Mouse (Mus musculus): ENCODE data around the gene Cwc22. TPM values are rescaled to one million over a fixed set of nuclear protein-coding genes. Genes with fewer than 3 reads are reported as not detected.

Cwc22 gene
- polyA plus RNA-seq, 1 experiment from 2014 or later, result 34.7 TPM

- Histone ChIP-seq H3K27me3 (ENCODE audit: control insufficient read depth, insufficient read depth, low read length) (no peaks in the 10 kb centered on the region), H3K9ac (replicated peaks; ENCODE audit: low read depth, low read length) (no peak overlapping the region), H3K9me3 (ENCODE audit: control insufficient read depth, low read depth, low read length) (no peaks in the 10 kb centered on the region), H3K4me2 (replicated peaks; ENCODE audit: low read depth, low read length) (no peak overlapping the region), H3K4me3 (ENCODE audit: low read depth, low read length) (no peak overlapping the region), H3K27ac (ENCODE audit: low read length) (no peak overlapping the region), H3K36me3 (ENCODE audit: control insufficient read depth, insufficient read depth, low read length) (peaks cover 45% of the 10 kb centered on the region), H3K4me1 (ENCODE audit: control insufficient read depth, insufficient read depth, low read length) (no peaks in the 10 kb centered on the region)
- WGBS, result 88% methylated on average over 2 of the region's 2 CpGs
- no peak for ATAC-seq (ENCODE audit: insufficient number of reproducible peaks, insufficient read depth, low FRiP score, low read depth)
Observed at GRCm38 (mm10) chr2:77925997-77926396, 20.2 kb downstream of the Cwc22 start.

- Histone ChIP-seq H3K9ac (replicated peaks; ENCODE audit: low read depth, low read length) (no peak overlapping the region), H3K27me3 (ENCODE audit: control insufficient read depth, insufficient read depth, low read length) (no peaks in the 10 kb centered on the region), H3K36me3 (ENCODE audit: control insufficient read depth, insufficient read depth, low read length) (peaks cover 39% of the 10 kb centered on the region), H3K27ac (ENCODE audit: low read length) (no peak overlapping the region), H3K4me3 (ENCODE audit: low read depth, low read length) (no peak overlapping the region), H3K4me2 (replicated peaks; ENCODE audit: low read depth, low read length) (no peak overlapping the region), H3K9me3 (ENCODE audit: control insufficient read depth, low read depth, low read length) (no peaks in the 10 kb centered on the region), H3K4me1 (ENCODE audit: control insufficient read depth, insufficient read depth, low read length) (no peaks in the 10 kb centered on the region)
- WGBS, result 74% methylated on average over 7 of the region's 7 CpGs
- ATAC-seq (ENCODE audit: insufficient number of reproducible peaks, insufficient read depth, low FRiP score, low read depth), result no peak
Observed at GRCm38 (mm10) chr2:77925187-77925924, 20.8 kb downstream of the Cwc22 start.

- 94% methylated on average over 3 of the region's 3 CpGs for WGBS
- H3K27me3 ChIP-seq (ENCODE audit: control insufficient read depth, insufficient read depth, low read length), result no peaks in the 10 kb centered on the region
- H3K4me1 ChIP-seq (ENCODE audit: control insufficient read depth, insufficient read depth, low read length), result no peaks in the 10 kb centered on the region
- H3K36me3 ChIP-seq (ENCODE audit: control insufficient read depth, insufficient read depth, low read length), result peaks cover 31% of the 10 kb centered on the region
- no peak for ATAC-seq (ENCODE audit: insufficient number of reproducible peaks, insufficient read depth, low FRiP score, low read depth)
- no peak overlapping the region for H3K27ac ChIP-seq (ENCODE audit: low read length)
- no peaks in the 10 kb centered on the region for H3K9me3 ChIP-seq (ENCODE audit: control insufficient read depth, low read depth, low read length)
- H3K4me3 ChIP-seq (ENCODE audit: low read depth, low read length), result no peak overlapping the region
- no peak overlapping the region for H3K9ac ChIP-seq (replicated peaks; ENCODE audit: low read depth, low read length)
- no peak overlapping the region for H3K4me2 ChIP-seq (replicated peaks; ENCODE audit: low read depth, low read length)
Observed at GRCm38 (mm10) chr2:77924003-77924402, 22.2 kb downstream of the Cwc22 start.

GRCm38 (mm10) chr2:77923182-77923581 is 23.0 kb downstream of the Cwc22 start:
- no peak overlapping the region for H3K9ac ChIP-seq (replicated peaks; ENCODE audit: low read depth, low read length)
- no peak overlapping the region for H3K4me3 ChIP-seq (ENCODE audit: low read depth, low read length)
- no peak overlapping the region for H3K4me2 ChIP-seq (replicated peaks; ENCODE audit: low read depth, low read length)
- ATAC-seq (ENCODE audit: insufficient number of reproducible peaks, insufficient read depth, low FRiP score, low read depth), result no peak
- 94% methylated on average over 8 of the region's 8 CpGs for WGBS
- H3K27me3 ChIP-seq (ENCODE audit: control insufficient read depth, insufficient read depth, low read length), result no peaks in the 10 kb centered on the region
- H3K4me1 ChIP-seq (ENCODE audit: control insufficient read depth, insufficient read depth, low read length), result no peaks in the 10 kb centered on the region
- no peaks in the 10 kb centered on the region for H3K9me3 ChIP-seq (ENCODE audit: control insufficient read depth, low read depth, low read length)
- no peak overlapping the region for H3K27ac ChIP-seq (ENCODE audit: low read length)
- peaks cover 30% of the 10 kb centered on the region for H3K36me3 ChIP-seq (ENCODE audit: control insufficient read depth, insufficient read depth, low read length)

GRCm38 (mm10) chr2:77921307-77921706 is 24.9 kb downstream of the Cwc22 start:
- no peak for ATAC-seq (ENCODE audit: insufficient number of reproducible peaks, insufficient read depth, low FRiP score, low read depth)
- Histone ChIP-seq H3K36me3 (ENCODE audit: control insufficient read depth, insufficient read depth, low read length) (peaks cover 32% of the 10 kb centered on the region), H3K9me3 (ENCODE audit: control insufficient read depth, low read depth, low read length) (no peaks in the 10 kb centered on the region), H3K9ac (replicated peaks; ENCODE audit: low read depth, low read length) (no peak overlapping the region), H3K4me1 (ENCODE audit: control insufficient read depth, insufficient read depth, low read length) (no peaks in the 10 kb centered on the region), H3K27me3 (ENCODE audit: control insufficient read depth, insufficient read depth, low read length) (no peaks in the 10 kb centered on the region), H3K27ac (ENCODE audit: low read length) (no peak overlapping the region), H3K4me3 (ENCODE audit: low read depth, low read length) (no peak overlapping the region), H3K4me2 (replicated peaks; ENCODE audit: low read depth, low read length) (no peak overlapping the region)
- WGBS, result 91% methylated on average over 4 of the region's 4 CpGs

GRCm38 (mm10) chr2:77920621-77921020 is 25.6 kb downstream of the Cwc22 start:
- no peak overlapping the region for H3K4me3 ChIP-seq (ENCODE audit: low read depth, low read length)
- H3K9me3 ChIP-seq (ENCODE audit: control insufficient read depth, low read depth, low read length), result no peaks in the 10 kb centered on the region
- peaks cover 28% of the 10 kb centered on the region for H3K36me3 ChIP-seq (ENCODE audit: control insufficient read depth, insufficient read depth, low read length)
- no peak overlapping the region for H3K9ac ChIP-seq (replicated peaks; ENCODE audit: low read depth, low read length)
- 98% methylated on average over 2 of the region's 2 CpGs for WGBS
- H3K4me1 ChIP-seq (ENCODE audit: control insufficient read depth, insufficient read depth, low read length), result no peaks in the 10 kb centered on the region
- H3K27me3 ChIP-seq (ENCODE audit: control insufficient read depth, insufficient read depth, low read length), result no peaks in the 10 kb centered on the region
- H3K27ac ChIP-seq (ENCODE audit: low read length), result no peak overlapping the region
- ATAC-seq (ENCODE audit: insufficient number of reproducible peaks, insufficient read depth, low FRiP score, low read depth), result no peak
- no peak overlapping the region for H3K4me2 ChIP-seq (replicated peaks; ENCODE audit: low read depth, low read length)

GRCm38 (mm10) chr2:77918474-77918873 is 27.7 kb downstream of the Cwc22 start:
- Histone ChIP-seq H3K4me2 (replicated peaks; ENCODE audit: low read depth, low read length) (no peak overlapping the region), H3K4me3 (ENCODE audit: low read depth, low read length) (no peak overlapping the region), H3K27me3 (ENCODE audit: control insufficient read depth, insufficient read depth, low read length) (no peaks in the 10 kb centered on the region), H3K9me3 (ENCODE audit: control insufficient read depth, low read depth, low read length) (no peaks in the 10 kb centered on the region), H3K27ac (ENCODE audit: low read length) (no peak overlapping the region), H3K36me3 (ENCODE audit: control insufficient read depth, insufficient read depth, low read length) (peaks cover 35% of the 10 kb centered on the region), H3K4me1 (ENCODE audit: control insufficient read depth, insufficient read depth, low read length) (no peaks in the 10 kb centered on the region), H3K9ac (replicated peaks; ENCODE audit: low read depth, low read length) (no peak overlapping the region)
- 83% methylated on average over 3 of the region's 3 CpGs for WGBS
- ATAC-seq (ENCODE audit: insufficient number of reproducible peaks, insufficient read depth, low FRiP score, low read depth), result no peak

- Histone ChIP-seq H3K4me1 (ENCODE audit: control insufficient read depth, insufficient read depth, low read length) (no peaks in the 10 kb centered on the region), H3K9me3 (ENCODE audit: control insufficient read depth, low read depth, low read length) (no peaks in the 10 kb centered on the region), H3K4me3 (ENCODE audit: low read depth, low read length) (no peak overlapping the region), H3K4me2 (replicated peaks; ENCODE audit: low read depth, low read length) (no peak overlapping the region), H3K27ac (ENCODE audit: low read length) (no peak overlapping the region), H3K9ac (replicated peaks; ENCODE audit: low read depth, low read length) (no peak overlapping the region), H3K27me3 (ENCODE audit: control insufficient read depth, insufficient read depth, low read length) (no peaks in the 10 kb centered on the region), H3K36me3 (ENCODE audit: control insufficient read depth, insufficient read depth, low read length) (peaks cover 30% of the 10 kb centered on the region)
- no peak for ATAC-seq (ENCODE audit: insufficient number of reproducible peaks, insufficient read depth, low FRiP score, low read depth)
- WGBS, result 86% methylated on average over 2 of the region's 2 CpGs
Observed at GRCm38 (mm10) chr2:77918006-77918405, 28.2 kb downstream of the Cwc22 start.

- no peak for ATAC-seq (ENCODE audit: insufficient number of reproducible peaks, insufficient read depth, low FRiP score, low read depth)
- H3K9ac ChIP-seq (replicated peaks; ENCODE audit: low read depth, low read length), result no peak overlapping the region
- peaks cover 30% of the 10 kb centered on the region for H3K36me3 ChIP-seq (ENCODE audit: control insufficient read depth, insufficient read depth, low read length)
- H3K4me2 ChIP-seq (replicated peaks; ENCODE audit: low read depth, low read length), result no peak overlapping the region
- no peak overlapping the region for H3K4me3 ChIP-seq (ENCODE audit: low read depth, low read length)
- H3K4me1 ChIP-seq (ENCODE audit: control insufficient read depth, insufficient read depth, low read length), result no peaks in the 10 kb centered on the region
- H3K9me3 ChIP-seq (ENCODE audit: control insufficient read depth, low read depth, low read length), result no peaks in the 10 kb centered on the region
- H3K27me3 ChIP-seq (ENCODE audit: control insufficient read depth, insufficient read depth, low read length), result no peaks in the 10 kb centered on the region
- WGBS, result 97% methylated on average over 3 of the region's 3 CpGs
- H3K27ac ChIP-seq (ENCODE audit: low read length), result no peak overlapping the region
Observed at GRCm38 (mm10) chr2:77917360-77917734, 28.8 kb downstream of the Cwc22 start.
